Mouse (Mus musculus) liver, adult 2 months (tissue): Measurements from ENCODE around the gene Tc2n.

Source experiments
- CTCF ChIP-seq: fragments of 200-500 bp; IDR thresholded peaks from 2 replicates; pipeline ENCODE4 v1.5.1; 2011; ENCODE audit warnings: low read depth, low read length, control low read depth
- POLR2A ChIP-seq: fragments of 200-500 bp; IDR thresholded peaks from 2 replicates; pipeline ENCODE4 v1.6.1; 2011; ENCODE audit warnings: low read length, control low read depth; ENCODE audit not compliant: insufficient read depth; ENCODE audit errors: extremely low read depth

DNA sequence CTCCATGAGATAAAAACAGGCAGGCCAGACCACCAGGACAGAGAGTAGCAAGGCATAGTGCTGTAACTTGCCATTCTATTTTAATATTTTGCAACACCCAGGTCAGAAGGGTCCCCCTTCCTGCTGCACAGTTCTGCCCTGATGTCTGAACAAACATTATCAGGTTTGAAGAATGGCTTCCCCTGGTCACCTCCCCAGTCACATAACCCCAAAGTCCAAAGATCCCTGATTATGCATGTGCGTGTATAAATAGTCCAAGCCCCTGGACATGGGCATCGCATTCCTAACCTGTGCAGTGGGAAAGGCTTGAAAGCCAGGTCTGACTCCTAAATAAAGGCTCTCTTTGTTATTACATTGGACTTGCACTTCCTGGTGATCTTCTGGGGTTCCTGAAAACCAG lies 37.8 kb downstream of the Tc2n start:
- no peak for TF ChIP-seq CTCF
- TF ChIP-seq POLR2A, result no peak
